In the genomic region with DNA sequence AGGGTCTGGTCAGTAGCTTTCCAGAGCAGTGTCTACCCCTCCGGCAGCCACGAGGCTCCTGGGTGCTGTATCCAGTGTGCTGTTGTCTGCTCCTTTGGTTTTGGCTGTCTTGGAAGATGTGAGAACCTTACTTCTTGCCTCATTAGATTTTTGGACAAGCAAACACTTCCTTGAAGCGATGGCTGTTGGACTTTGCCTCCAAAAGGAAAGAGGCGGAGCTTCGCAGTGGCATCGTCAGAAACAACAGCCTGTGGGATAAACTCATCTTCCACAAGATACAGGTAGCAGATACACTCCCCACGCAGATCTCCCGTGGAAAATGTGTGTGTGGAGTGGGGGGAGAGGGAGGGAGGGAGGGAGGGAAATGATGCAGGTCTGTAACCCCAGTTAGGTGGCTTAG, we compare ENCODE assay signal across 16 mouse cellular contexts.
"Had no signal": no experiment of that assay in that cellular context is flagged by ENCODE, and none has a peak within 500 bp of the region (broad histone marks: within the 10 kb centered on the region; RNA-seq: fewer than 3 reads in every experiment).

No protein-coding gene starts in this region.

- H3K27ac ChIP-seq: hindbrain, postnatal 0 days; layer of hippocampus, adult 2 months; limb, embryonic 10.5 days; limb, embryonic 13.5 days; liver, embryonic 14.5 days; macrophage; midbrain, embryonic 12.5 days had no signal

- H3K36me3 ChIP-seq: limb, embryonic 10.5 days; midbrain, embryonic 12.5 days had no signal

- H3K4me3 ChIP-seq: layer of hippocampus, adult 2 months; limb, embryonic 10.5 days; limb, embryonic 13.5 days; midbrain, embryonic 12.5 days; myocyte had no signal

- H3K27me3 ChIP-seq: limb, embryonic 13.5 days; midbrain, embryonic 12.5 days had no signal

- DNase-seq: layer of hippocampus, adult 9-11 months; thymus, adult 18-20 months; thymus, postnatal 36 days had no signal

- H3K4me2 ChIP-seq: limb, embryonic 13.5 days; lung, embryonic 14.5 days; midbrain, embryonic 12.5 days had no signal

- H3K9me3 ChIP-seq: limb, embryonic 10.5 days; limb, embryonic 13.5 days; midbrain, embryonic 12.5 days had no signal

- H3K9ac ChIP-seq: limb, embryonic 13.5 days; liver, embryonic 14.5 days; lung, embryonic 14.5 days; midbrain, embryonic 12.5 days had no signal

- ATAC-seq: hindbrain, postnatal 0 days; inflammation-experienced regulatory T-cells, adult 6 months; liver, postnatal 0 days; lung, postnatal 0 days; midbrain, embryonic 16.5 days had no signal
